Mouse (Mus musculus) lung, embryonic 14.5 days (tissue): ENCODE measurements around the gene Gm45717. TPM values are rescaled to one million over a fixed set of nuclear protein-coding genes. Genes with fewer than 3 reads are reported as not detected.

ENCODE experiments used
- ATAC-seq: fragments of 200-750 bp; cut with Nextera tagmentation; 2 replicates; pipeline ENCODE4 v1.8.0; 2017; ENCODE audit warnings: mild to moderate bottlenecking, moderate TSS enrichment, moderate library complexity; ENCODE audit not compliant: insufficient read depth
- DNase-seq: peaks from one replicate; pipeline ENCODE4 v3.0.0-alpha.2; 2015
- H3K27ac ChIP-seq: fragments of 300-500 bp; sonication (generic); 2 replicates; pipeline ENCODE4 v1.5.1; 2014; ENCODE audit warnings: low read depth, mild to moderate bottlenecking, moderate library complexity
- H3K27me3 ChIP-seq: fragments of 300-500 bp; sonication (generic); 2 replicates; pipeline ENCODE4 v1.6.1; 2014; ENCODE audit warnings: low read length, control low read depth; ENCODE audit not compliant: insufficient read depth
- H3K36me3 ChIP-seq: fragments of 300-500 bp; sonication (generic); 2 replicates; pipeline ENCODE4 v1.6.1; 2014; ENCODE audit warnings: control low read depth; ENCODE audit not compliant: insufficient read depth
- H3K4me1 ChIP-seq: fragments of 300-500 bp; sonication (generic); 2 replicates; pipeline ENCODE4 v1.6.1; 2014; ENCODE audit warnings: antibody characterized with exemption, control low read depth; ENCODE audit not compliant: insufficient read depth
- H3K4me2 ChIP-seq: fragments of 300-500 bp; sonication (generic); 2 replicates; pipeline ENCODE4 v1.6.1; 2014; ENCODE audit warnings: mild to moderate bottlenecking
- H3K4me3 ChIP-seq: fragments of 300-500 bp; sonication (generic); 2 replicates; pipeline ENCODE4 v1.5.1; 2014; ENCODE audit warnings: low read depth, low read length
- H3K9ac ChIP-seq: fragments of 300-500 bp; sonication (generic); 2 replicates; pipeline ENCODE4 v1.6.1; 2014
- H3K9me3 ChIP-seq: fragments of 300-500 bp; sonication (generic); 2 replicates; pipeline ENCODE4 v1.6.1; 2016; ENCODE audit warnings: low read depth, low read length, control low read depth
- CTCF ChIP-seq: IDR thresholded peaks from 2 replicates; pipeline ENCODE4 v1.5.1; 2016; ENCODE audit warnings: antibody characterized with exemption, low read depth
- WGBS: fragments of 180-500 bp; shearing (Covaris S2); extraction: QIAGEN DNeasy Blood & Tissue Kit; methylation state at CpG from one replicate; pipeline ENCODE4 v1.1.7; 2014; 5-methylcytosine and 5-hydroxymethylcytosine counted together
- polyA plus RNA-seq: library from polyadenylated mRNA; unstranded; fragments of >200 nt; fragmentation: Nextera tagmentation; extraction: Ambion mirVana; gene quantifications from 2 replicates; pipeline ENCODE4 v1.2.1, GENCODE M21; 2014

The Gm45717 gene
- polyA plus RNA-seq, 1 experiment from 2014 or later = not detected

GRCm38 (mm10) chr7:140912846-140913482, 42.8 kb downstream of the Gm45717 start:
- ATAC-seq (no peak), DNase-seq (no peak)
- Histone ChIP-seq H3K4me1 (no peaks in the 10 kb centered on the region), H3K36me3 (no peaks in the 10 kb centered on the region), H3K4me3 (no peak overlapping the region), H3K4me2 (no peak overlapping the region), H3K9me3 (no peaks in the 10 kb centered on the region), H3K9ac (no peak overlapping the region), H3K27me3 (no peaks in the 10 kb centered on the region), H3K27ac (no peak overlapping the region)
- WGBS = 58% methylated on average over 5 of the region's 5 CpGs
- TF ChIP-seq CTCF = no peak

- no peak overlapping the region for H3K27ac ChIP-seq
- no peak overlapping the region for H3K4me2 ChIP-seq
- ATAC-seq = no peak
- H3K9ac ChIP-seq = no peak overlapping the region
- no peak overlapping the region for H3K4me3 ChIP-seq
- no peaks in the 10 kb centered on the region for H3K27me3 ChIP-seq
- DNase-seq = no peak
- no peaks in the 10 kb centered on the region for H3K36me3 ChIP-seq
- no peaks in the 10 kb centered on the region for H3K4me1 ChIP-seq
- no peaks in the 10 kb centered on the region for H3K9me3 ChIP-seq
- no peak for TF ChIP-seq CTCF
- 51% methylated on average over 3 of the region's 3 CpGs for WGBS
Observed at GRCm38 (mm10) chr7:140912293-140912692, 43.4 kb downstream of the Gm45717 start.

GRCm38 (mm10) chr7:140908634-140909107, 47.1 kb downstream of the Gm45717 start:
- ATAC-seq (peak; percentile 79), DNase-seq (peak; percentile 90)
- WGBS = 1% methylated on average over 19 of the region's 19 CpGs
- Histone ChIP-seq H3K27me3 (no peaks in the 10 kb centered on the region), H3K4me2 (peak overlapping the region; percentile 93), H3K9ac (peak overlapping the region; percentile 36), H3K9me3 (no peaks in the 10 kb centered on the region), H3K36me3 (no peaks in the 10 kb centered on the region), H3K4me3 (peak overlapping the region; percentile 40), H3K27ac (no peak overlapping the region), H3K4me1 (no peaks in the 10 kb centered on the region)
- peak; percentile 88 for TF ChIP-seq CTCF

- no peaks in the 10 kb centered on the region for H3K27me3 ChIP-seq
- no peak overlapping the region for H3K9ac ChIP-seq
- no peaks in the 10 kb centered on the region for H3K4me1 ChIP-seq
- H3K4me3 ChIP-seq = peak overlapping the region; percentile 40; the same call in 1 of the 2 replicates
- peak overlapping the region; percentile 93 for H3K4me2 ChIP-seq
- no peak for TF ChIP-seq CTCF
- no peak for DNase-seq
- no peak overlapping the region for H3K27ac ChIP-seq
- WGBS = 45% methylated on average over 7 of the region's 7 CpGs
- H3K36me3 ChIP-seq = no peaks in the 10 kb centered on the region
- no peaks in the 10 kb centered on the region for H3K9me3 ChIP-seq
- ATAC-seq = 0 out of 2 replicates have a peak, but pooled peaks have one; percentile 5
Observed at GRCm38 (mm10) chr7:140908181-140908580, 47.6 kb downstream of the Gm45717 start.

GRCm38 (mm10) chr7:140907697-140908096, 48.0 kb downstream of the Gm45717 start:
- Histone ChIP-seq H3K4me3 (no peak overlapping the region), H3K27ac (no peak overlapping the region), H3K4me2 (no peak overlapping the region), H3K4me1 (no peaks in the 10 kb centered on the region), H3K9ac (no peak overlapping the region), H3K27me3 (no peaks in the 10 kb centered on the region), H3K9me3 (no peaks in the 10 kb centered on the region), H3K36me3 (no peaks in the 10 kb centered on the region)
- ATAC-seq (no peak), DNase-seq (no peak)
- peak; percentile 23; the same call in 1 of the 2 replicates for TF ChIP-seq CTCF
- 79% methylated on average over 7 of the region's 7 CpGs for WGBS

- H3K27ac ChIP-seq = no peak overlapping the region
- 66% methylated on average over 13 of the region's 13 CpGs for WGBS
- H3K27me3 ChIP-seq = no peaks in the 10 kb centered on the region
- no peak overlapping the region for H3K9ac ChIP-seq
- no peaks in the 10 kb centered on the region for H3K9me3 ChIP-seq
- H3K4me1 ChIP-seq = no peaks in the 10 kb centered on the region
- no peaks in the 10 kb centered on the region for H3K36me3 ChIP-seq
- no peak overlapping the region for H3K4me3 ChIP-seq
- DNase-seq (no peak), ATAC-seq (no peak)
- TF ChIP-seq CTCF = no peak
- H3K4me2 ChIP-seq = no peak overlapping the region
Observed at GRCm38 (mm10) chr7:140907131-140907530, 48.6 kb downstream of the Gm45717 start.

GRCm38 (mm10) chr7:140905642-140906081, 50.1 kb downstream of the Gm45717 start:
- Histone ChIP-seq H3K9me3 (no peaks in the 10 kb centered on the region), H3K4me2 (no peak overlapping the region), H3K4me1 (no peaks in the 10 kb centered on the region), H3K27ac (no peak overlapping the region), H3K36me3 (no peaks in the 10 kb centered on the region), H3K27me3 (no peaks in the 10 kb centered on the region), H3K9ac (no peak overlapping the region), H3K4me3 (no peak overlapping the region)
- WGBS = 74% methylated on average over 2 of the region's 2 CpGs
- no peak for DNase-seq
- TF ChIP-seq CTCF = no peak
- no peak for ATAC-seq
